Mouse (Mus musculus): ENCODE results near the gene Tmcc1.

GRCm38 (mm10) chr6:116189417-116189816, 3.9 kb downstream of the Tmcc1 start:
- no peak for TF ChIP-seq POLR2A (IDR thresholded peaks at IDR 0.05; ENCODE audit: borderline replicate concordance, extremely low read depth, insufficient read depth, insufficient read length, poor library complexity, severe bottlenecking)
- no peak for TF ChIP-seq CTCF (IDR thresholded peaks at IDR 0.05; ENCODE audit: borderline replicate concordance, extremely low read depth, insufficient read depth, insufficient read length)
